Mouse (Mus musculus): ENCODE measurements at regions not wholly inside any gene's neighbourhood (a gene's known extent, or its start where the extent isn't known, plus 50 kb on each side); places are given as distances from the start of the nearest gene placed in this dataset.

DNA sequence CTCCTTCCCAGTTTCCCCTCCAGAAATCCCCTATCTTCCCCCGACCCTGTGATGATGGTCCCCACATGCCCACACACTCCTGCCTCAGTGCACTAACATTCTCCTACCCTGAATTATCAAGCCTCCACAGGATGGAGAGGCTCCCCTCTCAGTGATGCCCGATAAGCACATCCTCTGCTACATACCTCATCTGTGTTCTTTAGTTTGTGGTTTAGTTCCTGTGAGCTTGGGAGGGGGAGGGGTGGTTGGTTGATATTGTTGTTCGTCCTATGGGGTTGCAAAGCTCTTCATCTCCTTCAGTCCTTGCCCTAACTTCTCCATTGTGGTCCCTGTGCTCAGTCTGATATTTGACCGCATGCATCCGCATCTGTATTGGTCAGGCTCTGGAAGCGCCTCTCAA lies 656.6 kb downstream of the Speer2 start:
- Histone ChIP-seq H3K9ac (ENCODE audit: control insufficient read depth, low read depth, low read length, poor library complexity, severe bottlenecking) (no peak overlapping the region), H3K4me3 (ENCODE audit: control insufficient read depth in 1 of 2, insufficient read depth in 1 of 2, low read depth in 2 of 2, low read length in 2 of 2) (no peak overlapping the region), H3K36me3 (ENCODE audit: control insufficient read depth in 1 of 2, insufficient read depth in 2 of 2, low read length in 2 of 2) (no peaks in the 10 kb centered on the region), H3K79me2 (ENCODE audit: control insufficient read depth, insufficient read depth, low read length, poor library complexity) (no peaks in the 10 kb centered on the region), H3K27me3 (ENCODE audit: control insufficient read depth in 1 of 2, insufficient read depth in 2 of 2, low read length in 2 of 2) (no peaks in the 10 kb centered on the region), H3K27ac (ENCODE audit: control insufficient read depth, low read depth, low read length) (peak overlapping the region; percentile 47; the same call in 1 of the 2 replicates), H3K4me1 (ENCODE audit: control insufficient read depth in 1 of 2, insufficient read depth in 2 of 2, low read length in 2 of 2) (peaks cover 0 to 2% of the 10 kb centered on the region in 2 experiments; a peak in 1 of 4 replicates), H3K9me3 (replicated peaks; ENCODE audit: insufficient read depth, low read length) (no peaks in the 10 kb centered on the region)
- TF ChIP-seq POLR2A (IDR thresholded peaks at IDR 0.05; ENCODE audit: control insufficient read depth in 1 of 2, insufficient read depth in 1 of 2, low read depth in 1 of 2, low read length in 2 of 2, poor library complexity in 1 of 2) (no peak), GATA1 (IDR thresholded peaks at IDR 0.05; ENCODE audit: low read depth, low read length) (peak; percentile 30; the same call in 1 of the 2 replicates), TCF12 (IDR thresholded peaks at IDR 0.05; ENCODE audit: low read depth, low read length) (peak; percentile 53; the same call in 1 of the 2 replicates), EP300 (IDR thresholded peaks at IDR 0.05; ENCODE audit: low read depth in 1 of 2, low read length in 2 of 2) (peak; percentile 21 to 68; a peak in 3 of 4 replicates)
- peak; percentile 67 for DNase-seq (ENCODE audit: low read depth, low spot score)

Data from MEL (cell line).